Mouse (Mus musculus) embryonic fibroblast, embryonic 13.5 days (primary cell): ENCODE measurements around the gene Wdr1.

Experiments used
- CTCF ChIP-seq: IDR thresholded peaks from 2 replicates; pipeline ENCODE4 v1.5.1; 2011; ENCODE audit warnings: mild to moderate bottlenecking, control low read depth, low read length, moderate library complexity, borderline replicate concordance; ENCODE audit not compliant: insufficient read depth
- POLR2A ChIP-seq: IDR thresholded peaks from 2 replicates; pipeline ENCODE4 v1.6.1; 2011; ENCODE audit warnings: low read depth, mild to moderate bottlenecking, control low read depth, low read length, moderate library complexity

- no peak for TF ChIP-seq CTCF
- no peak for TF ChIP-seq POLR2A
Observed at GRCm38 (mm10) chr5:38500043-38500442, 63.0 kb downstream of the Wdr1 start.
